Comparison of ENCODE assay signal across 9 mouse cellular contexts in genomic region chr12:34906376-34906703, GRCm38 (mm10). TPM values are rescaled to one million over a fixed set of nuclear protein-coding genes. Genes with fewer than 3 reads are reported as not detected.
DNase-seq lines count a peak whose midpoint lies in the region; ATAC-seq and TF ChIP-seq lines count a peak whose summit lies in the region.
"Had no signal": no experiment of that assay in that cellular context is flagged by ENCODE, and none has a peak within 500 bp of the region (broad histone marks: within the 10 kb centered on the region; RNA-seq: fewer than 3 reads in every experiment).

No protein-coding gene starts in this region.

- peak overlapping the region; percentile 92 for H3K4me2 ChIP-seq in midbrain, embryonic 12.5 days (replicated peaks)

- H3K27me3 ChIP-seq in kidney, adult 2 months (replicated peaks; ENCODE audit: control insufficient read depth, insufficient read depth, low read length): peaks cover 2% of the 10 kb centered on the region; the same call in 1 of the 2 replicates
- peaks cover 47% of the 10 kb centered on the region for H3K27me3 ChIP-seq in hindbrain, embryonic 10.5 days (ENCODE audit: insufficient read depth, poor library complexity, severe bottlenecking)
- peaks cover 21% of the 10 kb centered on the region for H3K27me3 ChIP-seq in midbrain, embryonic 12.5 days

- H3K4me1 ChIP-seq in kidney, adult 2 months (ENCODE audit: control insufficient read depth, insufficient read depth, low read length): no peaks in the 10 kb centered on the region
- H3K4me1 ChIP-seq in bone marrow macrophage, adult 2 months (ENCODE audit: control insufficient read depth, insufficient read depth, low read length): no peaks in the 10 kb centered on the region
- H3K4me1 ChIP-seq in hindbrain, embryonic 10.5 days (replicated peaks): peaks cover 13% of the 10 kb centered on the region
- H3K4me1 ChIP-seq in midbrain, embryonic 12.5 days: peaks cover 5% of the 10 kb centered on the region; the same call in 1 of the 2 replicates

- ATAC-seq in midbrain, embryonic 12.5 days (ENCODE audit: low FRiP score, low read depth): no peak; the same call in 1 of the 2 replicates
- ATAC-seq: Patski had no signal

- H3K4me3 ChIP-seq in kidney, adult 2 months (ENCODE audit: insufficient read depth, low read depth, low read length): peak overlapping the region; percentile 59
- peak overlapping the region; percentile 63 for H3K4me3 ChIP-seq in bone marrow macrophage, adult 2 months (ENCODE audit: insufficient read depth, low read length)
- H3K4me3 ChIP-seq in hindbrain, embryonic 10.5 days: peak overlapping the region; percentile 81
- peak overlapping the region; percentile 76 for H3K4me3 ChIP-seq in midbrain, embryonic 12.5 days

- no peak for TF ChIP-seq CTCF in kidney, adult 2 months (conservative IDR thresholded peaks at IDR 0.05; ENCODE audit: insufficient read depth, insufficient read length, low read depth, low read length)
- no peak for TF ChIP-seq CTCF in bone marrow macrophage, adult 2 months (IDR thresholded peaks at IDR 0.05; ENCODE audit: low read depth, low read length)

- peak overlapping the region; percentile 64 for H3K9ac ChIP-seq in midbrain, embryonic 12.5 days (replicated peaks)

- TF ChIP-seq POLR2A in kidney, adult 2 months (IDR thresholded peaks at IDR 0.05; ENCODE audit: low read depth, low read length): no peak
- TF ChIP-seq POLR2A in bone marrow macrophage, adult 2 months (IDR thresholded peaks at IDR 0.05; ENCODE audit: borderline replicate concordance, low read depth, low read length): no peak

- H3K9me3 ChIP-seq in hindbrain, embryonic 10.5 days: no peaks in the 10 kb centered on the region
- no peaks in the 10 kb centered on the region for H3K9me3 ChIP-seq in midbrain, embryonic 12.5 days

- H3K27ac ChIP-seq in kidney, adult 2 months (ENCODE audit: insufficient read depth, low read depth, low read length): no peak overlapping the region
- no peak overlapping the region for H3K27ac ChIP-seq in bone marrow macrophage, adult 2 months (ENCODE audit: insufficient read depth, low read depth, low read length)
- H3K27ac ChIP-seq in hindbrain, embryonic 10.5 days: peak overlapping the region; percentile 79
- H3K27ac ChIP-seq in midbrain, embryonic 12.5 days (replicated peaks): no peak overlapping the region

- 3% methylated on average over 10 of the region's 10 CpGs for WGBS in kidney, adult 2 months
- 0% methylated on average over 10 of the region's 10 CpGs for WGBS in hindbrain, embryonic 10.5 days
- 0% methylated on average over 10 of the region's 10 CpGs for WGBS in midbrain, embryonic 12.5 days

- no peak for DNase-seq in kidney, adult 2 months
- DNase-seq in kidney, postnatal 10 days: no peak
- no peak for DNase-seq in hindbrain, embryonic 10.5 days (ENCODE audit: low spot score)
- DNase-seq in cerebellum, adult 11 months: no peak
- DNase-seq in thymus, postnatal 4 days: no peak
- DNase-seq in gastrocnemius, adult 8-10 months (ENCODE audit: low spot score in 2 of 2): no peak

- H3K36me3 ChIP-seq in kidney, adult 2 months (ENCODE audit: control insufficient read depth, insufficient read depth, low read length): no peaks in the 10 kb centered on the region
- H3K36me3 ChIP-seq in hindbrain, embryonic 10.5 days: no peaks in the 10 kb centered on the region
- no peaks in the 10 kb centered on the region for H3K36me3 ChIP-seq in midbrain, embryonic 12.5 days

RNA-seq across cellular contexts. Expression of gene Hdac9, which starts 10.6 kb away (rescaled TPM):
- polyA plus RNA-seq in kidney, adult 2 months (2012; rRNA removed): 1.1 and 1.3 TPM in 2 replicates
- polyA plus RNA-seq in bone marrow macrophage, adult 2 months (2012; ENCODE audit: insufficient read depth, insufficient read length, missing spikeins): 7.8 and 11.1 TPM in 2 replicates
- 8.2 and 10.1 TPM in 2 replicates for polyA plus RNA-seq in hindbrain, embryonic 10.5 days (2016; fragmentation: Nextera tagmentation; extraction: Ambion mirVana)
- 13.1 and 14.4 TPM in 2 replicates for polyA plus RNA-seq in midbrain, embryonic 12.5 days (2016; fragmentation: Nextera tagmentation; extraction: Ambion mirVana)
- 1 to 10 TPM; 3.6 to 6.6 (median 5.9) TPM for total RNA-seq in gastrocnemius, adult 8-10 months (2022)
